Mouse (Mus musculus): ENCODE results near the gene Prdx4. TPM values are rescaled to one million over a fixed set of nuclear protein-coding genes. Genes with fewer than 3 reads are reported as not detected.
"Not testable (repeated sequence)": the region's sequence is repeated elsewhere in the genome, so short reads cannot be mapped to it uniquely, and the experiment has no call there.

Prdx4 gene
- polyA plus RNA-seq (2015; fragmentation: Nextera tagmentation; extraction: Ambion mirVana), result 185 and 202 TPM in 2 replicates

- no peak for ATAC-seq
- no peaks in the 10 kb centered on the region for H3K4me1 ChIP-seq (ENCODE audit: control insufficient read depth, insufficient read depth, low read length)
- no peak within 1 kb of the TSS for H3K27ac ChIP-seq (ENCODE audit: low read length)
- H3K4me2 ChIP-seq (ENCODE audit: low read depth, low read length), result no peak within 1 kb of the TSS
- no peaks in the 10 kb centered on the region for H3K36me3 ChIP-seq (ENCODE audit: control insufficient read depth, insufficient read depth, low read length)
- H3K9me3 ChIP-seq (ENCODE audit: control insufficient read depth, low read length), result no peaks in the 10 kb centered on the region
- H3K27me3 ChIP-seq (replicated peaks; ENCODE audit: control insufficient read depth, insufficient read depth, low read length), result no peaks in the 10 kb centered on the region
- H3K9ac ChIP-seq (ENCODE audit: low read depth, low read length), result no peak within 1 kb of the TSS
- H3K4me3 ChIP-seq (ENCODE audit: low read length), result no peak within 1 kb of the TSS
Measured at GRCm38 (mm10) chrX:155340654-155341053, at the start of gene Prdx4. Prdx4 (minus strand) TSS chrX:155340754.

- H3K27ac ChIP-seq (ENCODE audit: low read length), result no peak overlapping the region
- no peak overlapping the region for H3K9ac ChIP-seq (ENCODE audit: low read depth, low read length)
- no peaks in the 10 kb centered on the region for H3K36me3 ChIP-seq (ENCODE audit: control insufficient read depth, insufficient read depth, low read length)
- H3K4me1 ChIP-seq (ENCODE audit: control insufficient read depth, insufficient read depth, low read length), result no peaks in the 10 kb centered on the region
- no peak overlapping the region for H3K4me2 ChIP-seq (ENCODE audit: low read depth, low read length)
- no peaks in the 10 kb centered on the region for H3K27me3 ChIP-seq (replicated peaks; ENCODE audit: control insufficient read depth, insufficient read depth, low read length)
- no peak overlapping the region for H3K4me3 ChIP-seq (ENCODE audit: low read length)
- no peaks in the 10 kb centered on the region for H3K9me3 ChIP-seq (ENCODE audit: control insufficient read depth, low read length)
- no peak for ATAC-seq
- WGBS, result 32% methylated on average over 2 of the region's 2 CpGs
Measured at GRCm38 (mm10) chrX:155376538-155376937, 36.0 kb upstream of the Prdx4 start.

GRCm38 (mm10) chrX:155375458-155375857, 34.9 kb upstream of the Prdx4 start:
- Histone ChIP-seq H3K27ac (ENCODE audit: low read length) (no peak overlapping the region), H3K9ac (ENCODE audit: low read depth, low read length) (no peak overlapping the region), H3K4me2 (ENCODE audit: low read depth, low read length) (no peak overlapping the region), H3K27me3 (replicated peaks; ENCODE audit: control insufficient read depth, insufficient read depth, low read length) (no peaks in the 10 kb centered on the region), H3K4me1 (ENCODE audit: control insufficient read depth, insufficient read depth, low read length) (no peaks in the 10 kb centered on the region), H3K36me3 (ENCODE audit: control insufficient read depth, insufficient read depth, low read length) (no peaks in the 10 kb centered on the region), H3K9me3 (ENCODE audit: control insufficient read depth, low read length) (no peaks in the 10 kb centered on the region), H3K4me3 (ENCODE audit: low read length) (no peak overlapping the region)
- no peak for ATAC-seq
- 16% methylated on average over 1 of the region's 1 CpGs for WGBS

GRCm38 (mm10) chrX:155370110-155370509, 29.6 kb upstream of the Prdx4 start:
- not testable (repeated sequence) for H3K9ac ChIP-seq (ENCODE audit: low read depth, low read length); ATAC-seq; H3K4me2 ChIP-seq (ENCODE audit: low read depth, low read length); H3K4me1 ChIP-seq (ENCODE audit: control insufficient read depth, insufficient read depth, low read length); H3K4me3 ChIP-seq (ENCODE audit: low read length); H3K27ac ChIP-seq (ENCODE audit: low read length); H3K9me3 ChIP-seq (ENCODE audit: control insufficient read depth, low read length); H3K27me3 ChIP-seq (replicated peaks; ENCODE audit: control insufficient read depth, insufficient read depth, low read length); H3K36me3 ChIP-seq (ENCODE audit: control insufficient read depth, insufficient read depth, low read length)
- WGBS, result 54% methylated on average over 3 of the region's 3 CpGs

- Histone ChIP-seq H3K27ac (ENCODE audit: low read length) (no peak overlapping the region), H3K36me3 (ENCODE audit: control insufficient read depth, insufficient read depth, low read length) (no peaks in the 10 kb centered on the region), H3K9ac (ENCODE audit: low read depth, low read length) (no peak overlapping the region), H3K4me1 (ENCODE audit: control insufficient read depth, insufficient read depth, low read length) (no peaks in the 10 kb centered on the region), H3K27me3 (replicated peaks; ENCODE audit: control insufficient read depth, insufficient read depth, low read length) (no peaks in the 10 kb centered on the region), H3K4me3 (ENCODE audit: low read length) (no peak overlapping the region), H3K4me2 (ENCODE audit: low read depth, low read length) (no peak overlapping the region), H3K9me3 (ENCODE audit: control insufficient read depth, low read length) (no peaks in the 10 kb centered on the region)
- 46% methylated on average over 2 of the region's 2 CpGs for WGBS
- no peak for ATAC-seq
Measured at GRCm38 (mm10) chrX:155365095-155365494, 24.5 kb upstream of the Prdx4 start.

- Histone ChIP-seq H3K9me3 (ENCODE audit: control insufficient read depth, low read length) (no peaks in the 10 kb centered on the region), H3K9ac (ENCODE audit: low read depth, low read length) (no peak overlapping the region), H3K4me1 (ENCODE audit: control insufficient read depth, insufficient read depth, low read length) (no peaks in the 10 kb centered on the region), H3K4me2 (ENCODE audit: low read depth, low read length) (no peak overlapping the region), H3K36me3 (ENCODE audit: control insufficient read depth, insufficient read depth, low read length) (no peaks in the 10 kb centered on the region), H3K27me3 (replicated peaks; ENCODE audit: control insufficient read depth, insufficient read depth, low read length) (no peaks in the 10 kb centered on the region), H3K27ac (ENCODE audit: low read length) (no peak overlapping the region), H3K4me3 (ENCODE audit: low read length) (no peak overlapping the region)
- no peak for ATAC-seq
- 90% methylated on average over 2 of the region's 2 CpGs for WGBS
Measured at GRCm38 (mm10) chrX:155346249-155346648, 5.7 kb upstream of the Prdx4 start.

GRCm38 (mm10) chrX:155337905-155338721, 2.4 kb downstream of the Prdx4 start:
- Histone ChIP-seq H3K9me3 (ENCODE audit: control insufficient read depth, low read length) (no peaks in the 10 kb centered on the region), H3K27ac (ENCODE audit: low read length) (peak overlapping the region; percentile 78), H3K4me1 (ENCODE audit: control insufficient read depth, insufficient read depth, low read length) (no peaks in the 10 kb centered on the region), H3K27me3 (replicated peaks; ENCODE audit: control insufficient read depth, insufficient read depth, low read length) (no peaks in the 10 kb centered on the region), H3K36me3 (ENCODE audit: control insufficient read depth, insufficient read depth, low read length) (no peaks in the 10 kb centered on the region), H3K4me2 (ENCODE audit: low read depth, low read length) (peak overlapping the region; percentile 52), H3K4me3 (ENCODE audit: low read length) (peak overlapping the region; percentile 63), H3K9ac (ENCODE audit: low read depth, low read length) (peak overlapping the region; percentile 68)
- ATAC-seq, result peak; percentile 99
- 22% methylated on average over 49 of the region's 49 CpGs for WGBS

GRCm38 (mm10) chrX:155337567-155337904, 3.0 kb downstream of the Prdx4 start:
- Histone ChIP-seq H3K27ac (ENCODE audit: low read length) (peak overlapping the region; percentile 78; the same call in 1 of the 2 replicates), H3K4me2 (ENCODE audit: low read depth, low read length) (peak overlapping the region; percentile 52), H3K36me3 (ENCODE audit: control insufficient read depth, insufficient read depth, low read length) (no peaks in the 10 kb centered on the region), H3K27me3 (replicated peaks; ENCODE audit: control insufficient read depth, insufficient read depth, low read length) (no peaks in the 10 kb centered on the region), H3K9me3 (ENCODE audit: control insufficient read depth, low read length) (no peaks in the 10 kb centered on the region), H3K4me3 (ENCODE audit: low read length) (peak overlapping the region; percentile 63), H3K4me1 (ENCODE audit: control insufficient read depth, insufficient read depth, low read length) (no peaks in the 10 kb centered on the region), H3K9ac (ENCODE audit: low read depth, low read length) (peak overlapping the region; percentile 68)
- whole genome bisulfite sequencing, result 22% methylated on average over 7 of the region's 7 CpGs
- no peak for ATAC-seq

GRCm38 (mm10) chrX:155318005-155318404, 22.5 kb downstream of the Prdx4 start:
- WGBS, result 33% methylated on average over 4 of the region's 4 CpGs
- ATAC-seq, result no peak
- Histone ChIP-seq H3K4me1 (ENCODE audit: control insufficient read depth, insufficient read depth, low read length) (no peaks in the 10 kb centered on the region), H3K27me3 (replicated peaks; ENCODE audit: control insufficient read depth, insufficient read depth, low read length) (no peaks in the 10 kb centered on the region), H3K9ac (ENCODE audit: low read depth, low read length) (no peak overlapping the region), H3K9me3 (ENCODE audit: control insufficient read depth, low read length) (no peaks in the 10 kb centered on the region), H3K27ac (ENCODE audit: low read length) (no peak overlapping the region), H3K4me2 (ENCODE audit: low read depth, low read length) (no peak overlapping the region), H3K36me3 (ENCODE audit: control insufficient read depth, insufficient read depth, low read length) (no peaks in the 10 kb centered on the region), H3K4me3 (ENCODE audit: low read length) (no peak overlapping the region)

- Histone ChIP-seq H3K4me2 (ENCODE audit: low read depth, low read length) (no peak overlapping the region), H3K27ac (ENCODE audit: low read length) (no peak overlapping the region), H3K9me3 (ENCODE audit: control insufficient read depth, low read length) (no peaks in the 10 kb centered on the region), H3K27me3 (replicated peaks; ENCODE audit: control insufficient read depth, insufficient read depth, low read length) (no peaks in the 10 kb centered on the region), H3K36me3 (ENCODE audit: control insufficient read depth, insufficient read depth, low read length) (no peaks in the 10 kb centered on the region), H3K4me3 (ENCODE audit: low read length) (no peak overlapping the region), H3K4me1 (ENCODE audit: control insufficient read depth, insufficient read depth, low read length) (no peaks in the 10 kb centered on the region), H3K9ac (ENCODE audit: low read depth, low read length) (no peak overlapping the region)
- ATAC-seq, result no peak
- 90% methylated on average over 2 of the region's 2 CpGs for WGBS
Measured at GRCm38 (mm10) chrX:155306390-155306789, 34.2 kb downstream of the Prdx4 start.
